Mouse (Mus musculus) regulatory T cell (primary cell): ENCODE data around the gene Gabarapl2.
"Not testable (repeated sequence)": the region's sequence is repeated elsewhere in the genome, so short reads cannot be mapped to it uniquely, and the experiment has no call there.

Experiments used
- in situ Hi-C: fragments of 300-600 bp; cut with MboI, MseI; formaldehyde crosslinking; loops from one replicate; pipeline ENCODE4 v1.15.1; 2025; ENCODE audit warnings: high pct_unique_total_duplicates

Gabarapl2 gene

DNA sequence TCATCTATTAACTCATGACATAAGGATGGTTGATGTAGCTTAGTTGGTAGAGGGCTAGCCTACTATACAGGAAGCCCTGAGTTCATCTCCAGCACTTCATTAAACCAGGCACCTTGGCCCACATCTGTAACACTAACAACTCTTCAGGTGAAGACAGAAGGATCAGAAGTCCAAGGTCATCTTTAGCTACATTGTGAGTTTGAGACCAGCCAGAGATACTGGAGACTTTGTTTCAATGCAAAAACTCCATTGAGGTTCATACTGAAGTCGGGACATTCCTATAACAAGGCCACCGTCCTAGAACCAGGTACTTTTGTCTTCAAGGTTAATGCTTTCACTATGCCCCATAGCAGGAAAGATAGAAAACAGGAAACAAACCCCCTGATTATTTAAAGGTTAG, 6.3 kb upstream of the Gabarapl2 start:
- in situ Hi-C loops = no loop called here

DNA sequence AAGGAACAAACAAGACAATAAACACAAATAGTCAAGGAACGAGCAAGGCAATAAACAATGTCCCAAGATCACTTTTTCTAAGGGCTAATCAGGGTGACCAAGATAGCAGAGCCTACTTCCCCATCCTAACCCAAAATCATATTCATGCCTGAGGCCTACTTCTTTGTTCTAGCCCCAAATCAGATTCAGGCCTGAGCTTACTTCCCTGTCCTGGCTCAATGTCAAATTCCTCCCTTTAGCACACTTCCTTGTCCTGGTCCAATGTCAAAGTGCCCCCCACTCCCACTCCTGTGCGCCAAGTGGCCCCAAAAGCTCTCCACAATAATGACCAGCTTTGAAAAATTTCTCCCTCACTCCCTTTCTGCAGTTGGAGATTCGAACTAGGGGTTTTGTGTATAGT, 3.3 kb upstream of the Gabarapl2 start:
- in situ Hi-C loops = no loop called here

DNA sequence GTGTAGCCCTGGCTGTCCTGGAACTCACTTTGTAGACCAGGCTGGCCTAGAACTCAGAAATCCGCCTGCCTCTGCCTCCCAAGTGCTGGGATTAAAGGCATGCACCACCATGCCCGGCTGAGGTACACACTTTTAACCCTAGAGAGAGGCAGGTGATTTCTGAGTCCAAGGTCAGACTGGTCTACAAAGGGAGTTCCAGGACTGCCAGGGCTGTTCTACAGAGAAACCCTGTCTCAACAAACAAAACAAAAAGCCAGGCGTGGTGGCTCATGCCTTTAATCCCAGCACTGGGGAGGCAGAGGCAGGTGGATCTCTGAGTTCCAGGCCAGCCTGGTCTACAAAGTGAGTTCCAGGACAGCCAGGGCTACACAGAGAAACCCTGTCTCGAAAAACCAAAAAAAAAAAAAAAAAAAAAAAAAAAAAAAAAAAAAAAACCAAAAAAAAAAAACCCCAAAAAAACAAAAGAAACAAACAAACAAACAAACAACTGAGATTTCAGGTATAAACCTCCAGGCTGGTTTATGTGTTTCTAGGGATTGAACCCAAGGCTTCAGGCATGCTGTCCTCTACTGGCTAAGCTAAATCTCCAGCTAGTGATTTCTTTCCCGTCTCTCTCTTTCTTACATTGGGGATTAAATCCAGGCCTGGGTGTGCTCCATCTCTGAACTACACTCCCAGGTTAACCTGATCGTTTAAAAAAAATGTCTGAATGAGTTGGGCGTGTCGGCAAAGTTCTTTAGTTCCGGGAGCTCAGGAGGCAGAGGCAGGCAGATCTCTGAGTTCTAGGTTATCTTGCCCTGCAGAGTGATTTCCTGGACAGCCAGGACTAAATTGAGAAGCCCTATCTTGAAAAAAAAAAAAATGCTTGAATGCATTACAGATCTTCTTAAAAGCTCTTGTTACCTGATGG, 2.2 kb upstream of the Gabarapl2 start:
- in situ Hi-C loops = not testable (repeated sequence)

DNA sequence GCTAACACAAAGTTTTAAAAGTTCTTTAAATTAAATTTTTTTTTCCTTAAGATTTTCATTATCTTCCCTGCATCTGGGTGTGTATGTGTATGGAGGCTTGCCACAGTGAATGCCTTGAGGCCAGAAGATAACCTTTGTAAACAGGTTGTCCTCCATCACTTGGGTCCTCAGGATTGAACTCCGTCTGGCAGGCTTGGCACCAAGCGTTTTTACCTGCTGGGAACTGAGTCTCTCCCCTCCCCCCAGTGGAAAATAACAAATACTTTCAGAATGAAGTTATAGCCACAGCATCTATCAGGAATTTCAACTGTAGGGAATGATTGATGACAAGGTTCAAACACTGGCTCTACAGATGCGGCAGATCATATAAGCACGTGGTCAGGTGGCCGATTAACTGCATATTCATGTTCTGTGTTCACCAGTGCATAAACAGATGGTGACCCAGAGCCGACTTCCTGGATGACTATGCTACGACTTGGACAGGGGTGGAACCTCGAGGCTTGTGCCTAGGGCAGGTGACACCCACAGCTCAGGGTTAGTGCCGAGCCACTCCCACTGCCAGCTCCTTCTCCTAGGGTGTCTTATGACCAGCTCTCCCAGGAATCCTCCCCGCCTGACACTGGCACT, 874 bp upstream of the Gabarapl2 start:
- in situ Hi-C loops = loop anchor here (5.0 kb wide), 1 partner anchor 53 kb away; the partner anchor contains the start of gene Adat1

DNA sequence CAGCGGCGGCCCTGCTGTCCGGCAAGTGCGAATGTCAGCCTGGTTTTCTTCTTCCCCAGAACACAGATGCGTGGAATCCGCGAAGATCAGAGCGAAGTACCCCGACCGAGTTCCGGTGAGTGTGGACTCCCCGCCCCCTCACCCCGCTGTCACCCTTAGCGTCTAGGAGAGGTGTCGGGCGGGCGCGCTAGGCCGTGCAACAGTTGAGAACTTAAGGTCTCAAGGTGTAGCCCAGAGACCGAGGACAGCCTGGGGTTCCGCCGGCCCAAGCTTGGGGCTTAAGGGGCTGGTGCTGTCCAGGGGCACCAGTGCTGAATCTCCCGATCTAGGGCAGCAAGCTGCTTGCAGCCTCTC, 575 bp downstream of the Gabarapl2 start:
- in situ Hi-C loops = loop anchor here (5.0 kb wide), 1 partner anchor 51 kb away; the partner anchor contains the start of gene Adat1

DNA sequence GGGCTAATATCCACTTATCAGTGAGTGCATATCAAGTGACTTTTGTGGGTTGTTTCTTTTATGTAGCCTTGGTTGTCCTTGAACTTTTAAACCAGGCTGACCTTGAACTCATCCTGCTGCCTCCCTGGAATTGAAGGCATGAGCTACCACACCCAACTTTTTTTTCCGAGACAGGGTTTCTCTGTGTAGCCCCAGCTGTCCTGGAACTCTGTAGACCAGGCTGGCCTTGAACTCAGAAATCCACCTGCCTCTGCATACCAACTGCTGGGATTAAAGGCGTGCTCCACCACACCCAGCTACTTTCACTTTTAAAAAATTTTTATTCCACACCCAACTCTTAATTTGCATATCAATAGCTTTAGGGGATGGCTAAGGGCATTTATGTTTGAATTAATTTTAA, 3.0 kb downstream of the Gabarapl2 start:
- in situ Hi-C loops = loop anchor here (5.0 kb wide), 1 partner anchor 49 kb away; the partner anchor contains the start of gene Adat1

DNA sequence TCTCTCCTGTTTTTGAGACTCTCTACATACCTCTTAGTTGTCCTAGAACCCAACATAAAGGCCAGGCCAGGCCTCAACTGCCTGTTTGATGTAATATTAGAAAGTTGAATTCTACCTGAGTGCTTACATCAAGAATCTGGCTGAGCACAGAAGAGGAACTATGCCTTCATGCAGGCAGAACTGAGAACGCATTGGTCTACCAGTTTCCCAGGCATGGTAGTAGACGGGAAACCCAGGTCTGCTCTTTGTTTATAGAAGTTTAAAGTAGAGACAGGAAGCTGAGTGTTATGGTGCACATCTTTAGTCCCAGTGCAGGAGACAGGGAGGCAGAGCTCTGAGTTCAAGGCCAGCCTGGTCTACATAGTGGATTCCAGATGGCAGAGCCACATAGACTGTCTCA, 6.6 kb downstream of the Gabarapl2 start:
- in situ Hi-C loops = no loop called here

DNA sequence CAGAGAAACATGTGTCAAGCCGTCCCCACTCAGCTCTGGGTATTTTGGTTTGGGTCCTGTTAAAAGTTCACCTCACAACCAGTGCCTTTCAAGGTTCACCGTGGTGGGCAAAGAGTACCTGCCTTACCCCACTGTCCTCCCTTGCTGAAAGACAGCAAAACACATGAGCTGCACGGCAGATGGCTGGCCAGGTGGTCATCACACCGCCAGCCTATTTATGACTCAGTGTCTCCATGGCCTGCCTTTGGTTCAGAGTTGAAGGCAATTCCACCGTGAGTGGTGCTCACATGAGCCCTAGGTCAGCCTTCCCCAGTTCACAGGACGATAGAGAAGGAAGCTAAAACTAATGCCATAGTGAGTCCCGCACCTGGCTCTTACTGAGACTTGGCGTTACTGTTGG, 7.5 kb downstream of the Gabarapl2 start:
- in situ Hi-C loops = no loop called here

DNA sequence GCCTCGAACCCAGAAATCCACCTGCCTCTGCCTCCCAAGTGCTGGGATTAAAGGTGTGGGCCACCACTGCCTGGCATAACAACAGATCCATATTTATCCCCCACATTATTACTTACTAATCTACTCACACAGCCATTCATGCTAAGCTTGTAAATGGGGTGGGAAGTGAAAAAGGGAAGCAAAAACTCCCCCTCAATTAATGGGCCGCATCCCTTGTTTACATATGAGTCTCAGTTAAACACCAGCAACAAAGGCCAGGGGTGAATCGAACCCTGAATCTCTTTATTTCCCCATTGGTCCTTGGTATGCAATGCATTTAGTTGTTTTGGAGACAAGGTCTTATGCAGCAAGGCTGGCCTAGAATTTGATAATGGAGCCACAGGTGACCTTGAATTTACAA, 10.3 kb downstream of the Gabarapl2 start:
- in situ Hi-C loops = no loop called here

DNA sequence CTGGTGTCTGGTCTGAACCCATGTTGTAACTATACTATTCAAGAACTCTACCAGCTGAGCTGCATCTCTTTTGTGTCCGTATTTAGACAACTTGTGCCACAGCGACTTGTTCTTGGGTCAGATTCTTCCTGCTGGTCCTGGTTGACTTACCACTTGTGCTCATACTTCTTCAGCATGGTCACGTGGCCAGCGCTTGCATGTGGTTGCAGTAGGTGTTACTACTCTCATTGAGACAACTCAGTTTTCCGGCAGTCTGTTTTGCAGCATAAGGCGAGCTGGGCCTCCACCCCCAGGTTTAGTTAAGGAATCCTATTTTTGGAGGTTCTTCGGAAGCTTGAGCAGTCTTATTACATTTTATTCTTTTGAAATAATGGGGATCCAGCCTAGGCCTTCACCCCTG, 10.8 kb downstream of the Gabarapl2 start:
- in situ Hi-C loops = no loop called here

DNA sequence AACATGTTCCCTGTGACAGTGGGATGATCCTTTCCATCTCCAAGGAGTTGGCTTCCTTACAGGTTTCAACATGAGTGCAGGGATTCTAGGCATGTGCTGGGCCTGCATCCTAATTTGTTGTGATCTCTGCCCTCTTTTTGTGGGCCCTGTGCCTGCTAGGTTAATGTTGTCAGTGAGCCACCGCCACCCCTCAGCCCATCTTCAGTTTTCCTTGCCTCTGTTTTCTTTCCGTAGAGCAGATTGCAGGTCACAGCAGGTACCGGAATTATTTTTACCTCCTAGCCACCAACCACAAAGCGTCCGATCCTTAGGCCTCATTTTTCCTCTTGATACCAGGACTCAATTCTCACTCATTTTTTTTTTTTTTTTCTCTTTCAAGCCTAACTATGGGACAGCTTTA, 11.4 kb downstream of the Gabarapl2 start:
- in situ Hi-C loops = no loop called here

DNA sequence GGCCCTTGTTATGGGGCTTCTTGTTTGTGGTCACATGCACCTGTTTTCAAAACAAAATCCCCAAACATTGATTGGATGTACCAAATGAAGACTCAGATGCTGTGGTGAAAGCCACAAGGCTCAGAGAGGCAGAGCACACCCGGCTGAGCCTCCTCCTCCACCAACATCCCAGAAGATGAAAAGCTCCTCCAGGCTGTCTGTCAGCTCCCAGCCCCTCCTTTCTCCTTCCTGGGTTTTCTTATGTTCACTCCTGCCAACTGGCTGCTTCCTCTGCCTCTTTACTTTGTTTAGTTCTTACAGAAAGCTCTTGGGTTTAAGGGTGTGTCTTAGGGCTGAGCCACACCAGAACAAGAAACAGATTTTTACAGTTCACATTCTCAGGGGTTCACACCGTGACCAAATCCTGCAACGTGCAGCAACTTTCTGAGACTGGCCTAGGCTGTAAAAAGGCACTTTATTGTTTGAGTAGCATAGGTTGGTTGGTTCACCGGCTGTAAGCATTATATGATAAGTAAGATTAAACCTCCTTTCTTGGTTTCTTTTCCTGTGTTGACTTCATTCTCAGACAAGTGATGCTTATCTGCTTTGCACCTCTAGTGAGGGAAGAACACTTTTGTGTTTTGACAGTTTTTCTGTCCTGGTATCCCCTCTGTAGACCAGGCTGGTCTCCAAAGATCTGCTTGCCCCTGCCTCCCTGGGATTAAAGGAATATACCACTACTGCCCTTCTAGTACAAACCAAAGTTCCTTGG, 14.5 kb downstream of the Gabarapl2 start:
- in situ Hi-C loops = no loop called here

DNA sequence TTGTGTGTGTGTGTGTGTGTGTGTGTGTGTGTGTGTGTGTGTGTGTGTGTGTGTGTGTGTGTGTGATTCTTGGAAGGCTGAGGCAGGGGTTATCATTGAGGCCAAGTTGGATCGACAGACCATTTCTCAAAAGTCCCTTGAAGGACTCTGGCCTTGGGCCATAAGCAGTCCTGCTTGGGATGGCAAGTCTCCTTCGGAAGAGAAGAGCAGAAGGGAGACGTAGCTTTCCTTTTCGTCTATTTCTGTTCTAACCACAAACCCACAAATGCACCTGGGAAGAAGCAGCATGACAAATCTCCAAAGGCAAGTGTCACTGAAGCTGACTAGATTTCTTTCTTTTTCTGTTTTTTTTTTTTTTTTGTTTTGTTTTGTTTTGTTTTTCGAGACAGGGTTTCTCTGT, 15.4 kb downstream of the Gabarapl2 start:
- in situ Hi-C loops = no loop called here

DNA sequence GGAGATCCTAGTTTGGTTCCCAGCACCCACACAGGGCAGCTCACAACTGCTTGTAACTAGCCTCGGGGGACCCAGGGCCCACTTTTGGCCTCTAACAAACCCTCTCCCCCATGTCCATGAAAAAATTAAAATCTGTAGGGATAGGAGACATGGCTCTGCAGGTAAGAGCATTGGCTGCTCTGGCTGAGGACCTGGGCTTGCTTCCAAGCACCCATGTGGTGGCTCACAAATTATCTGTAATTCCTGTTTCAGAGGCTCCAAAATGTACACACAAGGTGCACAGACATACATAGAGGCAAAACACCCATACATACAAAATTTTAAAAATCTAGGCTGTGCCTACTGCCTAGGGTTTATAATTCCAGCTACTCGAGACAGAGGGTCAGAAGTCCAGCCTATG, 16.7 kb downstream of the Gabarapl2 start:
- in situ Hi-C loops = no loop called here

DNA sequence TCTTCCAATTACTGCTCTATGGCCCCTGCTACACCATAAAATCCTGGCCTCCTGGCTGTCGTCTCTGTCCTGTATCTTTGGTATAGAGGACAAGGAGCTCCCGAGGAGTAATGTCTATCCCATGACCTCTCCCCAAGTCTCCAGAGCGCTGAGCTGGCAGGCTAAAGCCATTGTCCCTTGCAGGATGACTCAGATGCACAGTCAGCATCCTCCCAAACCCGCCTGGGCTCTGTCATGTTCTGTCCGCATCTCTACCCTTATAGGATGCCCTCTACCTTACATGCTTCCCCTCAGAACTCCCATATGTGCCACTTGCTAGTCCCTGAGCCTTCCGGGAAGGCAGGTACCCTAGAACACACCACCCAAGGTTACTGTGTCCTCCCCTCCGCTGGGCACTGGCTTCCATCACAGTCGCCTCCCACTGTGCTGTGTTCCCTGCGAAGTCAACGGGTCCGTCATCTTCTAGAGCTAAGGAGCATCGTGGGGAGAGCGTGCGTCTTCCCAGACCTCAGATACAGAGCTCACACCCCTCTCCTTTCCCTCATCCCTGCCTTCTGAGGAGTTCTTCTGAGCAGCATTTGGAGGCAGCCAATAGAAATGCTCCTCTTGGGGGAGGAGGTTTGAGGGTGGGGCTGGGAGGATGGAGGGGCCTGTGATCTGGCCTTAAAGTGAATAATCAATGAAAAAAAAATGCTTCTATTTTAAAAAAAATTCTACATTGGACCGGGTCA, 20.3 kb downstream of the Gabarapl2 start:
- in situ Hi-C loops = no loop called here

DNA sequence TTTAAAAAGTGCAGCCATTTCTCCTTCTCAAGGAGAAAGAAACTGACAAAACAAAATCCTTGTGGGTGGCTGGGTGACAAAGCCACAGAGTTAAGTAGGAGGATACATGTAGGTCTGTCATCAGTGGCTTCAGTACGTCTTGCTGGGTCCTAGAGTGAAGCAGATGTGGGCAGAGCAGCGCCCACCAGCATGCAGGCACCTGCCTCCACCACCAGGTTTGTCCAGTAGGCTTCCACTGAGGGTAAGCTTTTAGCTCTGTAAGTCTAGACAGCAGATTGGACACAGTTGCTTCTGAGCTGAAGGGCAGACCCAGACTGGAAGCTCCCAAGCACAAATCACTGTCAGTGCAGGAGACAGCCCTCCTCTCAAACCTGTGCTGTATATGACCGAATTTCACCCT, 20.8 kb downstream of the Gabarapl2 start:
- in situ Hi-C loops = no loop called here

DNA sequence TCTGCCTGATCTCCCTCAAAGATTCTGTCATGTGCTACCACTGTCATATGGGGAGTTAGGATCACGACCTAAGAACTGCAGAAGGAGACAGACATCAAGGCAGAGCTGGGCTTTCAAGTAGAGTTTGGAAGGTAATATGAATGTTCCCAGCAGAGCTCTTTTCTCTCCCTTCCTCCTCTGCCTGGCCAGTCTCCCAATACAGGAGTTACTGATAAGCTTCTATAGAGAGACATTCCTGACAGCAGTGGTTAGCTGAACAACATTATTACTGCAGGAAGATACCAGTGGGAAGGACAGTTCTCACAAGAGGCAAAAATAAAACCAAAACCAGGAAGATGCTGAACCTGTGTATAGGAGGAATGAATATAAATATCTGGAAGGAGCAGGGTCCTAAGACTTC, 22.1 kb downstream of the Gabarapl2 start:
- in situ Hi-C loops = no loop called here

DNA sequence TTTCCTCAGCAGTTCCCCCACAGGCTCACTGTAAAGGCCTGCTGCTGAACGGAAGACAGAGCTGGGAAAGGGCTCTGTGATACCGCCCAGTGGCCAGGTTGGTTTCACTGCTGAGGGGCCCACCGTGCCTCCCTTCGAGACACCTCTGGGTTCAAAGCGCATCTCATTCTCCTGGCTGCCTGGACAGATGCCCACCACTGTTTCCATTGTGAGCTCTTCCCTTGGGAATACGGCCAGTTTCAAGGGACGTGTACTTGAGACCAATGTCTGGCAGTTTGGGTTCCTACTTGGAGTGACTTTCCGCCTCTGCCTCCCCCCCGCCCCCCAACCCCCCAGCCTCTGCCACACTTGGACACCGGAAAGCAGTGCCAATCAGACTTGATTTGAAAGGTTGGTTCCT, 22.6 kb downstream of the Gabarapl2 start:
- in situ Hi-C loops = no loop called here

DNA sequence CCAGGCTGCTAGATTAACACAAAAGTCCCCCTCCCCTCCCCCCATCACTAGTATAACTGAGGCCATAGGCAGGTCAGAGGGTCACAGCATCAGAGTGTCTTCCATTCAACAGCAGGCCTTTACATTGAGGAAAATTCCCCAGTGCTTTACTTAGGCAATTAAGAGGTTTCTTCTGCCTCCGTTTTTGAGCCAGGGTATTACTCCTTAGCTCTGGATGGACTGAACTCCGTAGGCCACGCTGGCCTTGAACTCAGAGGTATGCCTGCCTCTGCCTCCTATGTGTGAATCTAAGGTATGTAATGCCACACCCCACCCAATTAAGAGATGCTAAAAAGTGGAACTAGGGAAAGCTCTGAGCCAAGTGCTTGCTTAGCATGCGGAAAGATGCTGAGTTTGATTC, 23.0 kb downstream of the Gabarapl2 start:
- in situ Hi-C loops = no loop called here

DNA sequence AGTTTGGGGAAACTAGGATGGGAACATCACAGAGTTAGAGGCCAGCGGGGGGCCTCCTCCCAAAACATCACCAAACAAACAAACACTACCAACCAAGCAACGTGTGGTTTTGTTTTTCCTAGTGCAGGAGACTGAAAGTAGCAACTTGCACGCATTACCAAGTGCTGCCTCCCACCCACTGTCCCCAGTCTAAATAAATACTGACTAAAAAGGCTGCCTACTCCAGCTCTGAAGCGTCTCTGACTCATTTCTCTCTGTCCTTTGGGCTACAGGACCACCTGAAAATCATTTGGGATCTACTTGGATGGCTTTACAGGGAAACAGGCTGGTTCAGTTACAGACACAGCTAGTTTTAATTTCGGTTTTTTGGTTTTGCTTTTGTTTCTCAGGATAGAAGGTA, 23.8 kb downstream of the Gabarapl2 start:
- in situ Hi-C loops = no loop called here

DNA sequence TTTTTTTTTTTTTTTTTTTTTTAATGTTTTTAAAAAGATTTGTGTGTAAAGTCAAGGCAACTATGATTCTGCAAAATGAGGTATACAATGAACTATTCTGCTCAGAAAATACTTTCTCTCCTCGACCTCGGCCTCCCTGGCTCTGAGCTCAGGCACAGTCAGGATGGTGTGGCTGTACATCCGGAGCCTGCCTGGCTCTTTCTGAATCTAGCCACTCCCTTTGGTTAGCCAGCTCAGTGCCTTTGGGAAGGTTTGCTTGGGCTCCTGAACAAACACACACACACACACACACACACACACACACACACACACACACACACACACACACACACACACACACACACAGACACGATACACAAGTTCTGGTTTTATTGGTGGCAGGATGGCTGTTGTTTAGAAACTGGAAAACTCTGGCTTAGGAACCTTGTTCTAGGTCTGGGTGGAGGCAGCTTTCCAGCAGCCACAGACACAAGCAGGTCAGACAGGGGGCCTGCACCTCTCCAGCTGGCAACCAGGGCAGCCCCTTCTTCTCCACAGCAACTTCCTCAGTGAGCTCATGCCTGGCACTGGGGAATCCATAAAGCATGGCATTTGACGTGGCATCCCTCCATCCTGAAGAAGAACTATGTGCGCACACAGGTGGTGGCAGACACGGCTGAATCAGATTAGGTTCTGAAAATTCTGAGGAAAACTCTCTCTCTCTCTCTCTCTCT, 24.5 kb downstream of the Gabarapl2 start:
- in situ Hi-C loops = no loop called here
